Mouse (Mus musculus) heart, adult 2 months (tissue): ENCODE data around the gene Tspan8.

Source experiments
- CTCF ChIP-seq: fragments of 200-600 bp; IDR thresholded peaks from 2 replicates; pipeline ENCODE4 v1.8.1; 2022; ENCODE audit warnings: antibody characterized with exemption, mild to moderate bottlenecking, moderate library complexity
- POLR2A ChIP-seq: fragments of 200-500 bp; IDR thresholded peaks from 2 replicates; pipeline ENCODE4 v1.6.1; 2011; ENCODE audit warnings: mild to moderate bottlenecking, low read depth, low read length, control low read depth; ENCODE audit not compliant: insufficient read depth

DNA sequence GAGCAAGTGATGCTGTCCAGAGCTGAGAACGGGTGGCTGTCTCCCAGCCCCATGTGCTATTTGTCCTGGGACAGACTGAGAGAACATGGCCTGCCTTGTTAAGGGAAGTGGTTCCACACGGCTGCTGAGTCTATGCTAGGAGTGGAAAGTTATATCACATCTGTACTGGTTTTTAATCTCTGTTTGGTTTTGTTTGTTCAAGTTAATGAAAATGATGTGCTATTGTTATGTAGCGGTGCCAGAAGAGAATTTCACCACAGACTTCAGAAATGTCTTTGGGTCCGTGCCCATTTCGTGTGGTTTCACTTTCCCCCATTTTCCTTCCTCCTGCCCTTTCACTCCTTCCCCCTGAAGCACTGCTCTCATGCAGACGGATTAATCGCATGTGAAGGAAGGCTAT is 80.6 kb downstream of the Tspan8 start:
- no peak for TF ChIP-seq CTCF
- no peak for TF ChIP-seq POLR2A
